Mouse (Mus musculus): ENCODE measurements around the gene 2410137M14Rik. TPM values are rescaled to one million over a fixed set of nuclear protein-coding genes. Genes with fewer than 3 reads are reported as not detected.
"Not testable (repeated sequence)": the region's sequence is repeated elsewhere in the genome, so short reads cannot be mapped to it uniquely, and the experiment has no call there.

2410137M14Rik gene
- polyA plus RNA-seq, 1 experiment from 2014 or later, result not detected

GRCm38 (mm10) chr17:36992336-36993104 is 11.5 kb upstream of the 2410137M14Rik start:
- Histone ChIP-seq H3K9me3 (no peaks in the 10 kb centered on the region), H3K27me3 (replicated peaks) (peaks cover 31% of the 10 kb centered on the region), H3K4me3 (no peak overlapping the region), H3K9ac (no peak overlapping the region), H3K27ac (replicated peaks) (no peak overlapping the region), H3K4me2 (no peak overlapping the region), H3K4me1 (peaks cover 6% of the 10 kb centered on the region; the same call in 1 of the 2 replicates), H3K36me3 (no peaks in the 10 kb centered on the region)
- ATAC-seq (ENCODE audit: extremely low read depth, insufficient number of reproducible peaks, low FRiP score, low TSS enrichment), result no peak
- WGBS, result 49% methylated on average over 3 of the region's 3 CpGs

- peaks cover 43% of the 10 kb centered on the region for H3K27me3 ChIP-seq (replicated peaks)
- not testable (repeated sequence) for H3K4me3 ChIP-seq; H3K4me1 ChIP-seq; H3K9ac ChIP-seq; H3K36me3 ChIP-seq; ATAC-seq (ENCODE audit: extremely low read depth, insufficient number of reproducible peaks, low FRiP score, low TSS enrichment); H3K9me3 ChIP-seq; H3K4me2 ChIP-seq; H3K27ac ChIP-seq (replicated peaks)
- WGBS, result 90% methylated on average over 6 of the region's 6 CpGs
Observed at GRCm38 (mm10) chr17:36990630-36991029, 9.6 kb upstream of the 2410137M14Rik start.

GRCm38 (mm10) chr17:36989437-36989836 is 8.4 kb upstream of the 2410137M14Rik start, which contains the start of gene H2-M5:
TSS of gene H2-M5 (minus strand) at chr17:36989537.
- Histone ChIP-seq H3K9me3 (no peaks in the 10 kb centered on the region), H3K4me1 (peaks cover 6% of the 10 kb centered on the region; the same call in 1 of the 2 replicates), H3K4me3 (peak within 1 kb of the TSS; percentile 41), H3K27me3 (replicated peaks) (peaks cover 43% of the 10 kb centered on the region), H3K27ac (replicated peaks) (no peak within 1 kb of the TSS), H3K36me3 (no peaks in the 10 kb centered on the region), H3K4me2 (peak within 1 kb of the TSS; percentile 65), H3K9ac (peak within 1 kb of the TSS; percentile 4; the same call in 1 of the 2 replicates)
- 25% methylated on average over 5 of the region's 5 CpGs for WGBS
- ATAC-seq (ENCODE audit: extremely low read depth, insufficient number of reproducible peaks, low FRiP score, low TSS enrichment), result no peak

GRCm38 (mm10) chr17:36988475-36988874 is 7.4 kb upstream of the 2410137M14Rik start:
- ATAC-seq (ENCODE audit: extremely low read depth, insufficient number of reproducible peaks, low FRiP score, low TSS enrichment), result no peak
- WGBS, result 5% methylated on average over 24 of the region's 24 CpGs
- peak overlapping the region; percentile 65 for H3K4me2 ChIP-seq
- no peak overlapping the region for H3K27ac ChIP-seq (replicated peaks)
- H3K9me3 ChIP-seq, result no peaks in the 10 kb centered on the region
- peaks cover 43% of the 10 kb centered on the region for H3K27me3 ChIP-seq (replicated peaks)
- H3K4me1 ChIP-seq, result peaks cover 6% of the 10 kb centered on the region; the same call in 1 of the 2 replicates
- H3K9ac ChIP-seq, result peak overlapping the region; percentile 4; the same call in 1 of the 2 replicates
- H3K4me3 ChIP-seq, result peak overlapping the region; percentile 41
- no peaks in the 10 kb centered on the region for H3K36me3 ChIP-seq

- H3K9ac ChIP-seq, result no peak overlapping the region
- H3K4me3 ChIP-seq, result no peak overlapping the region
- peaks cover 26% of the 10 kb centered on the region for H3K27me3 ChIP-seq (replicated peaks)
- H3K4me2 ChIP-seq, result no peak overlapping the region
- no peak for ATAC-seq (ENCODE audit: extremely low read depth, insufficient number of reproducible peaks, low FRiP score, low TSS enrichment)
- no peaks in the 10 kb centered on the region for H3K36me3 ChIP-seq
- 37% methylated on average over 5 of the region's 5 CpGs for WGBS
- no peak overlapping the region for H3K27ac ChIP-seq (replicated peaks)
- no peaks in the 10 kb centered on the region for H3K9me3 ChIP-seq
- H3K4me1 ChIP-seq, result peaks cover 16% of the 10 kb centered on the region
Observed at GRCm38 (mm10) chr17:36982253-36983155, 1.5 kb upstream of the 2410137M14Rik start.

GRCm38 (mm10) chr17:36981845-36982244 is 808 bp upstream of the 2410137M14Rik start:
- WGBS, result 4% methylated on average over 4 of the region's 4 CpGs
- peaks cover 16% of the 10 kb centered on the region for H3K4me1 ChIP-seq
- H3K4me3 ChIP-seq, result peak overlapping the region; percentile 44
- no peaks in the 10 kb centered on the region for H3K9me3 ChIP-seq
- ATAC-seq (ENCODE audit: extremely low read depth, insufficient number of reproducible peaks, low FRiP score, low TSS enrichment), result no peak
- H3K36me3 ChIP-seq, result no peaks in the 10 kb centered on the region
- peak overlapping the region; percentile 71 for H3K4me2 ChIP-seq
- H3K27ac ChIP-seq (replicated peaks), result no peak overlapping the region
- peak overlapping the region; percentile 63; the same call in 1 of the 2 replicates for H3K9ac ChIP-seq
- peaks cover 20% of the 10 kb centered on the region for H3K27me3 ChIP-seq (replicated peaks)

- H3K4me1 ChIP-seq, result no peaks in the 10 kb centered on the region
- no peak for ATAC-seq (ENCODE audit: extremely low read depth, insufficient number of reproducible peaks, low FRiP score, low TSS enrichment)
- H3K27me3 ChIP-seq (replicated peaks), result no peaks in the 10 kb centered on the region
- H3K9ac ChIP-seq, result no peak overlapping the region
- H3K36me3 ChIP-seq, result no peaks in the 10 kb centered on the region
- whole genome bisulfite sequencing, result 65% methylated on average over 8 of the region's 8 CpGs
- H3K27ac ChIP-seq (replicated peaks), result no peak overlapping the region
- no peak overlapping the region for H3K4me2 ChIP-seq
- H3K9me3 ChIP-seq, result no peaks in the 10 kb centered on the region
- H3K4me3 ChIP-seq, result no peak overlapping the region
Observed at GRCm38 (mm10) chr17:36973271-36973787, 7.7 kb downstream of the 2410137M14Rik start.

GRCm38 (mm10) chr17:36972791-36973190 is 8.2 kb downstream of the 2410137M14Rik start:
- no peaks in the 10 kb centered on the region for H3K9me3 ChIP-seq
- no peak for ATAC-seq (ENCODE audit: extremely low read depth, insufficient number of reproducible peaks, low FRiP score, low TSS enrichment)
- H3K4me2 ChIP-seq, result no peak overlapping the region
- H3K4me1 ChIP-seq, result no peaks in the 10 kb centered on the region
- no peak overlapping the region for H3K9ac ChIP-seq
- 70% methylated on average over 3 of the region's 3 CpGs for WGBS
- H3K27me3 ChIP-seq (replicated peaks), result no peaks in the 10 kb centered on the region
- no peaks in the 10 kb centered on the region for H3K36me3 ChIP-seq
- no peak overlapping the region for H3K27ac ChIP-seq (replicated peaks)
- no peak overlapping the region for H3K4me3 ChIP-seq

- no peak overlapping the region for H3K9ac ChIP-seq
- no peak for ATAC-seq (ENCODE audit: extremely low read depth, insufficient number of reproducible peaks, low FRiP score, low TSS enrichment)
- no peak overlapping the region for H3K4me2 ChIP-seq
- no peaks in the 10 kb centered on the region for H3K27me3 ChIP-seq (replicated peaks)
- no peak overlapping the region for H3K27ac ChIP-seq (replicated peaks)
- H3K4me3 ChIP-seq, result no peak overlapping the region
- 82% methylated on average over 6 of the region's 6 CpGs for WGBS
- H3K36me3 ChIP-seq, result no peaks in the 10 kb centered on the region
- no peaks in the 10 kb centered on the region for H3K9me3 ChIP-seq
- no peaks in the 10 kb centered on the region for H3K4me1 ChIP-seq
Observed at GRCm38 (mm10) chr17:36971172-36971850, 9.7 kb downstream of the 2410137M14Rik start.

- Histone ChIP-seq H3K9ac (no peak overlapping the region), H3K36me3 (no peaks in the 10 kb centered on the region; the same call in 1 of the 2 replicates), H3K27ac (replicated peaks) (no peak overlapping the region), H3K4me2 (no peak overlapping the region), H3K4me3 (no peak overlapping the region), H3K27me3 (replicated peaks) (no peaks in the 10 kb centered on the region), H3K9me3 (no peaks in the 10 kb centered on the region), H3K4me1 (no peaks in the 10 kb centered on the region)
- 76% methylated on average over 14 of the region's 14 CpGs for WGBS
- no peak for ATAC-seq (ENCODE audit: extremely low read depth, insufficient number of reproducible peaks, low FRiP score, low TSS enrichment)
Observed at GRCm38 (mm10) chr17:36970316-36970890, 10.6 kb downstream of the 2410137M14Rik start.
